Mouse (Mus musculus): ENCODE data around the gene Snx30.

Gene Snx30

GRCm38 (mm10) chr4:59902547-59902946 is 96.9 kb downstream of the Snx30 start:
- in situ Hi-C loops (cut with MboI, MseI): no loop called here

GRCm38 (mm10) chr4:59907092-59907491 is 101.5 kb downstream of the Snx30 start:
- in situ Hi-C loops (cut with MboI, MseI): no loop called here

- in situ Hi-C loops (cut with MboI, MseI): no loop called here
Observed at GRCm38 (mm10) chr4:59907657-59908230, 102.1 kb downstream of the Snx30 start.

GRCm38 (mm10) chr4:59908785-59909184 is 103.1 kb downstream of the Snx30 start:
- in situ Hi-C loops (cut with MboI, MseI): no loop called here

GRCm38 (mm10) chr4:59914608-59915403 is 109.2 kb downstream of the Snx30 start, which contains the start of gene Slc46a2:
Slc46a2 (minus strand) TSS chr4:59915056.
- in situ Hi-C loops (cut with MboI, MseI): no loop called here

GRCm38 (mm10) chr4:59917966-59918365 is 112.3 kb downstream of the Snx30 start:
- in situ Hi-C loops (cut with MboI, MseI): no loop called here

GRCm38 (mm10) chr4:59925082-59925481 is 119.4 kb downstream of the Snx30 start:
- in situ Hi-C loops (cut with MboI, MseI): no loop called here

- in situ Hi-C loops (cut with MboI, MseI): no loop called here
Observed at GRCm38 (mm10) chr4:59927666-59928065, 122.0 kb downstream of the Snx30 start.

- in situ Hi-C loops (cut with MboI, MseI): no loop called here
Observed at GRCm38 (mm10) chr4:59928347-59928746, 122.7 kb downstream of the Snx30 start.

GRCm38 (mm10) chr4:59932505-59933281 is 127.1 kb downstream of the Snx30 start:
- in situ Hi-C loops (cut with MboI, MseI): no loop called here

- in situ Hi-C loops (cut with MboI, MseI): no loop called here
Observed at GRCm38 (mm10) chr4:59937543-59937942, 131.9 kb downstream of the Snx30 start.

Measured in regulatory T cell (primary cell).